Mouse (Mus musculus) embryonic facial prominence, embryonic 10.5 days (tissue): Measurements from ENCODE around the gene 4930426L09Rik. TPM values are rescaled to one million over a fixed set of nuclear protein-coding genes. Genes with fewer than 3 reads are reported as not detected.
A peak's percentile ranks its signal among the peaks of the same experiment; 100 is the strongest.

Source experiments
- DNase-seq: peaks from one replicate; pipeline ENCODE4 v3.0.0-alpha.2; 2017; ENCODE audit warnings: low spot score
- H3K27ac ChIP-seq: fragments of 300-500 bp; sonication (generic); replicated peaks from 2 replicates; pipeline ENCODE4 v1.5.1; 2016; ENCODE audit warnings: mild to moderate bottlenecking
- H3K27me3 ChIP-seq: fragments of 300-500 bp; sonication (generic); replicated peaks from 2 replicates; pipeline ENCODE4 v1.6.1; 2016; ENCODE audit warnings: low read depth, mild to moderate bottlenecking; ENCODE audit not compliant: poor library complexity, severe bottlenecking
- H3K36me3 ChIP-seq: fragments of 300-500 bp; sonication (generic); replicated peaks from 2 replicates; pipeline ENCODE4 v1.6.1; 2016; ENCODE audit warnings: mild to moderate bottlenecking, moderate library complexity
- H3K4me1 ChIP-seq: fragments of 300-500 bp; sonication (generic); 2 replicates; pipeline ENCODE4 v1.6.1; 2016
- H3K4me3 ChIP-seq: fragments of 300-500 bp; sonication (generic); 2 replicates; pipeline ENCODE4 v1.5.1; 2016; ENCODE audit warnings: mild to moderate bottlenecking, moderate library complexity
- H3K9me3 ChIP-seq: fragments of 300-500 bp; sonication (generic); 2 replicates; pipeline ENCODE4 v1.6.1; 2016; ENCODE audit warnings: mild to moderate bottlenecking
- WGBS: fragments of 180-500 bp; shearing (Covaris S2); methylation state at CpG from one replicate; pipeline ENCODE4 v1.1.7; 2016; 5-methylcytosine and 5-hydroxymethylcytosine counted together
- polyA plus RNA-seq: library from polyadenylated mRNA; unstranded; fragments of >200 nt; fragmentation: Nextera tagmentation; extraction: Ambion mirVana; gene quantifications from 2 replicates; pipeline ENCODE4 v1.2.1, GENCODE M21; 2016

4930426L09Rik gene
- polyA plus RNA-seq, 1 experiment from 2014 or later: 0.30 TPM

GRCm38 (mm10) chr2:18976175-18976574 is 22.0 kb upstream of the 4930426L09Rik start:
- H3K27ac ChIP-seq: no peak overlapping the region
- no peaks in the 10 kb centered on the region for H3K27me3 ChIP-seq
- no peak for DNase-seq
- peaks cover 10% of the 10 kb centered on the region; the same call in 1 of the 2 replicates for H3K9me3 ChIP-seq
- peaks cover 9% of the 10 kb centered on the region for H3K4me1 ChIP-seq
- WGBS: 90% methylated on average over 2 of the region's 2 CpGs
- H3K36me3 ChIP-seq: peaks cover 3% of the 10 kb centered on the region; the same call in 1 of the 2 replicates
- no peak overlapping the region for H3K4me3 ChIP-seq

- 89% methylated on average over 10 of the region's 10 CpGs for WGBS
- Histone ChIP-seq H3K4me3 (no peak overlapping the region), H3K36me3 (peaks cover 3% of the 10 kb centered on the region; the same call in 1 of the 2 replicates), H3K4me1 (peaks cover 9% of the 10 kb centered on the region), H3K27me3 (no peaks in the 10 kb centered on the region), H3K27ac (no peak overlapping the region), H3K9me3 (peaks cover 10% of the 10 kb centered on the region; the same call in 1 of the 2 replicates)
- DNase-seq: no peak
Measured at GRCm38 (mm10) chr2:18977201-18977805, 20.8 kb upstream of the 4930426L09Rik start.

GRCm38 (mm10) chr2:18979046-18979445 is 19.1 kb upstream of the 4930426L09Rik start:
- Histone ChIP-seq H3K36me3 (no peaks in the 10 kb centered on the region), H3K4me3 (no peak overlapping the region), H3K4me1 (peaks cover 9% of the 10 kb centered on the region), H3K9me3 (no peaks in the 10 kb centered on the region), H3K27me3 (no peaks in the 10 kb centered on the region), H3K27ac (no peak overlapping the region)
- DNase-seq: no peak
- WGBS: 85% methylated on average over 4 of the region's 4 CpGs

- Histone ChIP-seq H3K27ac (no peak overlapping the region), H3K27me3 (no peaks in the 10 kb centered on the region), H3K9me3 (no peaks in the 10 kb centered on the region), H3K4me1 (peaks cover 9% of the 10 kb centered on the region), H3K36me3 (no peaks in the 10 kb centered on the region), H3K4me3 (no peak overlapping the region)
- no peak for DNase-seq
- WGBS: 87% methylated on average over 7 of the region's 7 CpGs
Measured at GRCm38 (mm10) chr2:18979675-18980074, 18.5 kb upstream of the 4930426L09Rik start.

GRCm38 (mm10) chr2:18982581-18982980 is 15.6 kb upstream of the 4930426L09Rik start:
- H3K9me3 ChIP-seq: no peaks in the 10 kb centered on the region

GRCm38 (mm10) chr2:18983546-18983945 is 14.6 kb upstream of the 4930426L09Rik start:
- no peaks in the 10 kb centered on the region; the same call in 1 of the 2 replicates for H3K4me1 ChIP-seq
- no peaks in the 10 kb centered on the region for H3K9me3 ChIP-seq
- DNase-seq: no peak
- H3K27me3 ChIP-seq: no peaks in the 10 kb centered on the region
- no peak overlapping the region for H3K4me3 ChIP-seq
- no peaks in the 10 kb centered on the region for H3K36me3 ChIP-seq
- no peak overlapping the region for H3K27ac ChIP-seq

More at GRCm38 (mm10) chr2:18982581-18982980, 15.6 kb upstream of the 4930426L09Rik start:
- H3K27me3 ChIP-seq: no peaks in the 10 kb centered on the region
- no peak for DNase-seq
- no peaks in the 10 kb centered on the region; the same call in 1 of the 2 replicates for H3K4me1 ChIP-seq
- 74% methylated on average over 6 of the region's 6 CpGs for WGBS
- H3K27ac ChIP-seq: no peak overlapping the region
- no peak overlapping the region for H3K4me3 ChIP-seq
- no peaks in the 10 kb centered on the region for H3K36me3 ChIP-seq

GRCm38 (mm10) chr2:18984095-18984847 is 13.9 kb upstream of the 4930426L09Rik start:
- no peak for DNase-seq
- 92% methylated on average over 15 of the region's 15 CpGs for WGBS
- no peaks in the 10 kb centered on the region for H3K27me3 ChIP-seq
- no peak overlapping the region for H3K27ac ChIP-seq
- H3K36me3 ChIP-seq: no peaks in the 10 kb centered on the region
- no peak overlapping the region for H3K4me3 ChIP-seq
- no peaks in the 10 kb centered on the region for H3K9me3 ChIP-seq
- no peaks in the 10 kb centered on the region; the same call in 1 of the 2 replicates for H3K4me1 ChIP-seq

GRCm38 (mm10) chr2:18985506-18985905 is 12.6 kb upstream of the 4930426L09Rik start:
- 85% methylated on average over 3 of the region's 3 CpGs for WGBS

GRCm38 (mm10) chr2:18988885-18989284 is 9.3 kb upstream of the 4930426L09Rik start:
- Histone ChIP-seq H3K4me3 (no peak overlapping the region), H3K27ac (no peak overlapping the region), H3K4me1 (peaks cover 4% of the 10 kb centered on the region), H3K36me3 (no peaks in the 10 kb centered on the region), H3K27me3 (no peaks in the 10 kb centered on the region), H3K9me3 (peaks cover 5% of the 10 kb centered on the region; the same call in 1 of the 2 replicates)
- DNase-seq: no peak
- WGBS: 83% methylated on average over 3 of the region's 3 CpGs

More at GRCm38 (mm10) chr2:18985506-18985905, 12.6 kb upstream of the 4930426L09Rik start:
- Histone ChIP-seq H3K9me3 (no peaks in the 10 kb centered on the region), H3K4me1 (no peaks in the 10 kb centered on the region; the same call in 1 of the 2 replicates), H3K27me3 (no peaks in the 10 kb centered on the region), H3K36me3 (no peaks in the 10 kb centered on the region), H3K27ac (no peak overlapping the region), H3K4me3 (no peak overlapping the region)
- no peak for DNase-seq

GRCm38 (mm10) chr2:18992512-18993510 is 5.3 kb upstream of the 4930426L09Rik start:
- 0 out of 2 replicates have a peak, but pooled peaks cover 10% of the 10 kb centered on the region for H3K27me3 ChIP-seq
- WGBS: 79% methylated on average over 7 of the region's 7 CpGs
- no peaks in the 10 kb centered on the region for H3K36me3 ChIP-seq
- H3K4me1 ChIP-seq: peaks cover 29% of the 10 kb centered on the region
- no peak overlapping the region for H3K4me3 ChIP-seq
- H3K27ac ChIP-seq: no peak overlapping the region
- peaks cover 5% of the 10 kb centered on the region; the same call in 1 of the 2 replicates for H3K9me3 ChIP-seq
- DNase-seq: no peak

GRCm38 (mm10) chr2:18996451-18997211 is 1.5 kb upstream of the 4930426L09Rik start:
- Histone ChIP-seq H3K4me3 (peak overlapping the region; percentile 87), H3K27me3 (peaks cover 26% of the 10 kb centered on the region), H3K4me1 (peaks cover 39% of the 10 kb centered on the region), H3K27ac (peak overlapping the region; percentile 91; the same call in 1 of the 2 replicates), H3K36me3 (no peaks in the 10 kb centered on the region), H3K9me3 (no peaks in the 10 kb centered on the region; the same call in 1 of the 2 replicates)
- peak; percentile 43 for DNase-seq
- WGBS: under 1% methylated on average over 25 of the region's 25 CpGs
